Mouse (Mus musculus): ENCODE measurements at regions not wholly inside any gene's neighbourhood (a gene's known extent, or its start where the extent isn't known, plus 50 kb on each side); places are given as distances from the start of the nearest gene placed in this dataset.

GRCm38 (mm10) chr4:81823566-81823965 is 381.0 kb upstream of the Mpdz start:
- no peak for DNase-seq

GRCm38 (mm10) chr4:81789274-81789673 is 346.7 kb upstream of the Mpdz start:
- no peak for DNase-seq

- DNase-seq = no peak
These were observed 346.0 kb upstream of the Mpdz start for GRCm38 (mm10) chr4:81788636-81789035.

- no peak for DNase-seq
These were observed 339.4 kb upstream of the Mpdz start for GRCm38 (mm10) chr4:81781971-81782370.

GRCm38 (mm10) chr4:81766705-81767104 is 324.1 kb upstream of the Mpdz start:
- no peak for DNase-seq

- DNase-seq = peak; percentile 15 to 20
These were observed 321.6 kb upstream of the Mpdz start for GRCm38 (mm10) chr4:81764026-81764867.

GRCm38 (mm10) chr4:81763311-81764025 is 320.9 kb upstream of the Mpdz start:
- DNase-seq = no peak

- DNase-seq = peak in 1 of 2 experiments; percentile 12
These were observed 320.1 kb upstream of the Mpdz start for GRCm38 (mm10) chr4:81762592-81763229.

GRCm38 (mm10) chr4:81757905-81758304 is 315.3 kb upstream of the Mpdz start:
- no peak for DNase-seq

- DNase-seq = no peak
These were observed 302.3 kb upstream of the Mpdz start for GRCm38 (mm10) chr4:81744629-81745509.

GRCm38 (mm10) chr4:81743978-81744628 is 301.5 kb upstream of the Mpdz start:
- DNase-seq = peak; percentile 37 to 47

GRCm38 (mm10) chr4:81742536-81743459 is 300.2 kb upstream of the Mpdz start:
- DNase-seq = no peak

- DNase-seq = no peak
These were observed 291.8 kb upstream of the Mpdz start for GRCm38 (mm10) chr4:81734391-81734790.

- DNase-seq = no peak
These were observed 287.8 kb upstream of the Mpdz start for GRCm38 (mm10) chr4:81730386-81730785.

- DNase-seq = peak in 1 of 2 experiments; percentile 27
These were observed 286.3 kb upstream of the Mpdz start for GRCm38 (mm10) chr4:81728961-81729360.

GRCm38 (mm10) chr4:81727735-81728581 is 285.3 kb upstream of the Mpdz start:
- peak; percentile 33 to 45 for DNase-seq

GRCm38 (mm10) chr4:81726761-81727723 is 284.4 kb upstream of the Mpdz start:
- peak; percentile 88 to 89 for DNase-seq

GRCm38 (mm10) chr4:81724751-81725150 is 282.1 kb upstream of the Mpdz start:
- DNase-seq = no peak

GRCm38 (mm10) chr4:81712378-81712777 is 269.8 kb upstream of the Mpdz start:
- DNase-seq = no peak

Measured in cerebellum, postnatal 25 days (tissue).